In the genomic region with DNA sequence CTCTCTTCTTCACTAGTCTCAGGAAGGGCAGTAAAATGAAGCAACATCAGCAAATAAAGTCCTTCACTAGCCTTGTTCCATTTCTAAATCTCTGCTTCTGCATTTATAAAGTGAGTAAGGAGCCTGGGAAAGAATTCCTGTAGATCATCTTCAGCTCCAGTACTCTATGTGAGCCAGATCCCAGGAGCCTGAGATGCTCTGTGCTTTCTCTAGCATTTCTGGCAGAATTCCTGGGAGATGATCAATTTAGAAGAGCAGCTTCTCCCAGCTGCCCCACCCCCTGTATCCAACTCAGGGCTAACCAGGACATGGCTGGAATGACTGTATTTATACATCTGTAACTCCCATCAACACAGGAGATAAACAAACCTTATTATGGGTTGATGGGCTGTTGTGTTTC, we compare ENCODE assay signal across 22 mouse cellular contexts.
DNase-seq lines count a peak whose midpoint lies in the region; TF ChIP-seq lines count a peak whose summit lies in the region.
"Had no signal": no experiment of that assay in that cellular context is flagged by ENCODE, and none has a peak within 500 bp of the region (broad histone marks: within the 10 kb centered on the region; RNA-seq: fewer than 3 reads in every experiment).

No protein-coding gene starts in this region.

- TF ChIP-seq CTCF in left cerebral cortex, adult 2 months (IDR thresholded peaks at IDR 0.05) = no peak

- intact Hi-C loops in left cerebral cortex, adult 2 months (cut with DNase I) = loop anchor here (2.0 to 10.0 kb wide), 4 partner anchors 78 to 236 kb away; partner anchors contain the start of gene Pcsk2

- peak overlapping the region; percentile 75 for H3K27ac ChIP-seq in left cerebral cortex, adult 2 months
- H3K27ac ChIP-seq: forebrain, embryonic 13.5 days; heart, embryonic 10.5 days; hindbrain, embryonic 13.5 days; limb, embryonic 13.5 days; lung, embryonic 15.5 days; midbrain, embryonic 10.5 days; midbrain, embryonic 15.5 days; neural tube, embryonic 15.5 days had no signal

- peak; percentile 9 for DNase-seq in layer of hippocampus, adult 11-12 months (ENCODE audit: low spot score)
- no peak for DNase-seq in layer of hippocampus, adult 8-10 months (ENCODE audit: low spot score in 2 of 2)
- DNase-seq in right cerebral cortex, adult 18-20 months = peak; percentile 50
- DNase-seq in right cerebral cortex, postnatal 14 days = no peak
- DNase-seq in left cerebral cortex, adult 2 months (ENCODE audit: extremely low spot score in 1 of 2, low spot score in 2 of 2) = peak in 1 of 2 experiments; percentile 16
- DNase-seq in adrenal gland, postnatal 4 days (ENCODE audit: low spot score in 2 of 2) = no peak
- no peak for DNase-seq in gastrocnemius, postnatal 4 days (ENCODE audit: low spot score in 2 of 2)
- DNase-seq: adrenal gland, postnatal 25 days; B cell, adult 2 months; cerebellum, adult 2 months; cerebellum, postnatal 14 days; gastrocnemius, postnatal 10 days; heart, postnatal 36 days; kidney, postnatal 14 days had no signal

- H3K4me3 ChIP-seq in left cerebral cortex, adult 2 months = no peak overlapping the region
- H3K4me3 ChIP-seq: forebrain, embryonic 13.5 days; heart, embryonic 10.5 days; hindbrain, embryonic 13.5 days; limb, embryonic 13.5 days; lung, embryonic 15.5 days; midbrain, embryonic 10.5 days; midbrain, embryonic 15.5 days; neural tube, embryonic 15.5 days had no signal

Comparison
In these comparisons a context has a peak if more than half of its experiments do, and no peak if none do; other contexts are left out.
1. DNase-seq: peak in layer of hippocampus, adult 11-12 months (single experiment) and right cerebral cortex, adult 18-20 months (single experiment); none in layer of hippocampus, adult 8-10 months (0 of 2), right cerebral cortex, postnatal 14 days (single experiment), adrenal gland, postnatal 4 days (0 of 2) and gastrocnemius, postnatal 4 days (0 of 2).